Mouse (Mus musculus): Measurements from ENCODE around the gene Med18. TPM values are rescaled to one million over a fixed set of nuclear protein-coding genes. Genes with fewer than 3 reads are reported as not detected.
"Not testable (repeated sequence)": the region's sequence is repeated elsewhere in the genome, so short reads cannot be mapped to it uniquely, and the experiment has no call there.

Med18 gene
- polyA plus RNA-seq, 1 experiment from 2014 or later, result 18.4 TPM

DNA sequence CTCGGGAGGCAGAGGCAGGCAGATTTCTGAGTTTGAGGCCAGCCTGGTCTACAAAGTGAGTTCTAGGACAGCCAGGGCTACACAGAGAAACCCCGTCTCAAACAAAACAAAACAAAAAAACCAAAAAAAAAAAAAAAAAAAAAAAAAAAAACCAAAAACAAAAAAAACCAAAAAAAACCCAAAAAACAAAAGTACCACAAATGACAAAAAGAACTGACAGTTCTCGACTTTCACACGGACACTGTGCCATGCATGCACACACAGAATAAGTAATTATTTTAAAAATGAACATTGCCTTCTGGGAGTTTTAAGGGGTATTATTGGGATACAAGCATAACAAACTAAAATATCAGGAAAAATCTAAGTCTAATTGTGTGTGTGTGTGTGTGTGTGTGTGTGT is 50.5 kb downstream of the Med18 start:
- 93% methylated on average over 4 of the region's 4 CpGs for WGBS
- H3K27ac ChIP-seq (ENCODE audit: low read length); ATAC-seq; H3K4me3 ChIP-seq (ENCODE audit: low read length); H3K36me3 ChIP-seq (ENCODE audit: control insufficient read depth, insufficient read depth, low read length); H3K4me1 ChIP-seq (ENCODE audit: control insufficient read depth, insufficient read depth, low read length); H3K4me2 ChIP-seq (ENCODE audit: low read depth, low read length); H3K9me3 ChIP-seq (ENCODE audit: control insufficient read depth, low read length); H3K27me3 ChIP-seq (replicated peaks; ENCODE audit: control insufficient read depth, insufficient read depth, low read length); H3K9ac ChIP-seq (ENCODE audit: low read depth, low read length): not testable (repeated sequence)

DNA sequence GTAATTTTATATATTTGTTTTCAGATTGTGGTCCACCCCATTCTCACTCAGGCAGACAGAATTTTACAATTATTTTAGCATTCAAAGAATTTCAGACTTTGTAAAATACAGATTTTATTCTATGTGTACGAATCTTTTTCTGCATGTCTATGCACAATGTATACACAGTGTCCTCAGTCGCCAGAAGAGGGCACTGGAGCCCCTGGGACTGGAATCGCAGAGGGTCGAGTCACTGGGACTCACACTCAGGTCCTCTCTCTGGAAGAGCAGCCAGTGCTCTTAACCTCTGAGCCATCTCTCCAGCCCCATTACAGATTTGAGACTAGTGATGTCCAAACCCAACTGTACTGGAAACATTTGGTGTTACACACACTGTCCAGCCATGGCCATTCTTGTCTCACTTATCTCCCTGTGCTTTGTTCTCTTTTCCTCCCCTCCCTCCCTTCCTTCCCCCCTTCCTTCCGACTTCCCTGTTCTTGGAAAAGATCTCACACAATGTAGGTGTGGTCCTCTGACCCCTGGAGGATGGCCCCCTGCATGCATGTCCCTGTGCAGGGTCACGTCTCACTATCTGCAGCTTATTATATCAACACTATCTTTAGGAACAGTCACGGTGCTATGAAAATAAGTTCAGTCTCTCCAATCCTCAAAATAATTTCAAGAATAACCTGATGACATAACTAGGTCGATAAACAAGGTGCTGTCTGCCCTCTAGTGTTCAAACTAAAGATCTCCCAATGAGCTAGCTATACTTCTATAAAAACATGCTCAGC is 52.2 kb downstream of the Med18 start:
- WGBS, result 57% methylated on average over 8 of the region's 8 CpGs
- no peak overlapping the region for H3K9ac ChIP-seq (ENCODE audit: low read depth, low read length)
- H3K27me3 ChIP-seq (replicated peaks; ENCODE audit: control insufficient read depth, insufficient read depth, low read length), result no peaks in the 10 kb centered on the region
- no peak overlapping the region for H3K4me2 ChIP-seq (ENCODE audit: low read depth, low read length)
- 0 out of 2 replicates have a peak, but pooled peaks cover 2% of the 10 kb centered on the region for H3K36me3 ChIP-seq (ENCODE audit: control insufficient read depth, insufficient read depth, low read length)
- H3K4me1 ChIP-seq (ENCODE audit: control insufficient read depth, insufficient read depth, low read length), result peaks cover 6% of the 10 kb centered on the region; the same call in 1 of the 2 replicates
- H3K9me3 ChIP-seq (ENCODE audit: control insufficient read depth, low read length), result no peaks in the 10 kb centered on the region
- H3K27ac ChIP-seq (ENCODE audit: low read length), result no peak overlapping the region
- H3K4me3 ChIP-seq (ENCODE audit: low read length), result no peak overlapping the region
- ATAC-seq, result peak; percentile 29; the same call in 1 of the 2 replicates

DNA sequence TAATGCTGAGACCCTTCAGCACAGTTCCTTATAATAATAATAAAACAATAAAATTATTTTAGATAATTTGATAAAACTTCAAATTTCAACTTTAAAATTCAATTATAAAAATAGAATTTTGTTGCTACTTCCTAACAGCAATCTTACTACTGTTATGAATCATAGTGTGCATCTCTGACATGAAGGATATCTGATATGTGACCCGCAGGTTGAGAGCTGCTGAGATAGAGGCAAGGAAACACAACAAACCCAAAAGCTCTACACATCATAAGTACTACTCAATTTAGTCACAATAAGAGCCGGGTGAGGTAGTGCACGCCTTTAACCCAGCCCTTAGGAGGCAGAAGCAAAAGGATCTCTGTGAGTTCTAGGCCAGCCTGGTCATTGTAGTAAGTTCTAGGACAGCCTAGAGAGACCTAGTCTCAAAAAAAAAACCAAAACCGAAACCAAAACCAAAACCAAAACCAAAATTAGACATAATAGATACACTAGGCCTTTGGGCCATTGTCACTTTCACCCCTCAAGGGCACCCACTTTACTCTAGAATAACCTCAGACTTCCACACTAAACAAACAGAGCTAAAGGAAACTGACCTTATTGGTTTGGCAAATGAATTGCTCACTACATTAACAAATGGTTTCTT is 54.0 kb downstream of the Med18 start:
- Histone ChIP-seq H3K27me3 (replicated peaks; ENCODE audit: control insufficient read depth, insufficient read depth, low read length) (no peaks in the 10 kb centered on the region), H3K4me3 (ENCODE audit: low read length) (no peak overlapping the region), H3K9ac (ENCODE audit: low read depth, low read length) (no peak overlapping the region), H3K4me1 (ENCODE audit: control insufficient read depth, insufficient read depth, low read length) (0 out of 2 replicates have a peak, but pooled peaks cover 1% of the 10 kb centered on the region), H3K36me3 (ENCODE audit: control insufficient read depth, insufficient read depth, low read length) (0 out of 2 replicates have a peak, but pooled peaks cover 2% of the 10 kb centered on the region), H3K27ac (ENCODE audit: low read length) (no peak overlapping the region), H3K9me3 (ENCODE audit: control insufficient read depth, low read length) (no peaks in the 10 kb centered on the region), H3K4me2 (ENCODE audit: low read depth, low read length) (no peak overlapping the region)
- WGBS, result 93% methylated on average over 4 of the region's 4 CpGs
- no peak for ATAC-seq

Other genes starting within 250 kb of the Med18 start
- 25.9 and 30.2 TPM in 2 replicates for gene Gmeb1, start 202.3 kb downstream of the Med18 start, polyA plus RNA-seq (2015; fragmentation: Nextera tagmentation; extraction: Ambion mirVana)
- gene Taf12, start 189.5 kb downstream of the Med18 start, polyA plus RNA-seq (2015; fragmentation: Nextera tagmentation; extraction: Ambion mirVana), result 39.8 and 41.1 TPM in 2 replicates
- 5.3 and 7.8 TPM in 2 replicates for gene Rab42, start 160.5 kb downstream of the Med18 start, polyA plus RNA-seq (2015; fragmentation: Nextera tagmentation; extraction: Ambion mirVana)
- gene Trnau1ap, start 134.4 kb downstream of the Med18 start, polyA plus RNA-seq (2015; fragmentation: Nextera tagmentation; extraction: Ambion mirVana), result 79.6 and 81.1 TPM in 2 replicates
- gene Rcc1, start 110.3 kb downstream of the Med18 start, polyA plus RNA-seq (2015; fragmentation: Nextera tagmentation; extraction: Ambion mirVana), result 82.2 and 90.6 TPM in 2 replicates
- gene Phactr4, start 41.4 kb downstream of the Med18 start, polyA plus RNA-seq (2015; fragmentation: Nextera tagmentation; extraction: Ambion mirVana), result 15.9 and 17.2 TPM in 2 replicates
- gene Sesn2, start 46.6 kb upstream of the Med18 start, polyA plus RNA-seq (2015; fragmentation: Nextera tagmentation; extraction: Ambion mirVana), result 11.6 and 12.4 TPM in 2 replicates
- gene Atpif1, start 69.7 kb upstream of the Med18 start, polyA plus RNA-seq (2015; fragmentation: Nextera tagmentation; extraction: Ambion mirVana), result 1,346 and 1,379 TPM in 2 replicates
- 140 and 150 TPM in 2 replicates for gene Dnajc8, start 71.6 kb upstream of the Med18 start, polyA plus RNA-seq (2015; fragmentation: Nextera tagmentation; extraction: Ambion mirVana)
- 1.5 and 1.6 TPM in 2 replicates for gene Ptafr, start 100.1 kb upstream of the Med18 start, polyA plus RNA-seq (2015; fragmentation: Nextera tagmentation; extraction: Ambion mirVana)
- gene Eya3, start 175.1 kb upstream of the Med18 start, polyA plus RNA-seq (2015; fragmentation: Nextera tagmentation; extraction: Ambion mirVana), result 22.6 and 22.8 TPM in 2 replicates

All from intestine, embryonic 16.5 days (tissue).